Mouse (Mus musculus) limb, embryonic 15.5 days (tissue): ENCODE results near the gene Tgfb2. TPM values are rescaled to one million over a fixed set of nuclear protein-coding genes. Genes with fewer than 3 reads are reported as not detected.

Source experiments
- ATAC-seq: fragments of 200-750 bp; cut with Nextera tagmentation; 2 replicates; pipeline ENCODE4 v1.8.0; 2017; ENCODE audit warnings: low read depth, moderate TSS enrichment; ENCODE audit not compliant: insufficient number of reproducible peaks, low FRiP score, low TSS enrichment
- H3K27ac ChIP-seq: fragments of 300-500 bp; sonication (generic); 2 replicates; pipeline ENCODE4 v1.5.1; 2015; ENCODE audit warnings: moderate library complexity, mild to moderate bottlenecking, inconsistent platforms
- H3K27me3 ChIP-seq: fragments of 300-500 bp; sonication (generic); 2 replicates; pipeline ENCODE4 v1.6.1; 2015; ENCODE audit warnings: inconsistent platforms
- H3K36me3 ChIP-seq: fragments of 300-500 bp; sonication (generic); 2 replicates; pipeline ENCODE4 v1.6.1; 2015; ENCODE audit warnings: inconsistent platforms
- H3K4me1 ChIP-seq: fragments of 300-500 bp; sonication (generic); 2 replicates; pipeline ENCODE4 v1.6.1; 2015; ENCODE audit warnings: inconsistent platforms
- H3K4me2 ChIP-seq: fragments of 300-500 bp; sonication (generic); 2 replicates; pipeline ENCODE4 v1.6.1; 2015; ENCODE audit warnings: mild to moderate bottlenecking, inconsistent platforms
- H3K4me3 ChIP-seq: fragments of 300-500 bp; sonication (generic); 2 replicates; pipeline ENCODE4 v1.5.1; 2015; ENCODE audit warnings: mild to moderate bottlenecking, inconsistent platforms
- H3K9ac ChIP-seq: fragments of 300-500 bp; sonication (generic); 2 replicates; pipeline ENCODE4 v1.6.1; 2015; ENCODE audit warnings: inconsistent platforms
- H3K9me3 ChIP-seq: fragments of 300-500 bp; sonication (generic); 2 replicates; pipeline ENCODE4 v1.6.1; 2016; ENCODE audit warnings: inconsistent platforms
- WGBS: fragments of 180-500 bp; shearing (Covaris S2); methylation state at CpG from one replicate; pipeline ENCODE4 v1.1.7; 2015; 5-methylcytosine and 5-hydroxymethylcytosine counted together
- polyA plus RNA-seq: library from polyadenylated mRNA; unstranded; fragments of >200 nt; fragmentation: Nextera tagmentation; extraction: Ambion mirVana; gene quantifications from 2 replicates; pipeline ENCODE4 v1.2.1, GENCODE M21; 2015

Tgfb2 gene
- polyA plus RNA-seq, 1 experiment from 2014 or later: 75.6 TPM

GRCm38 (mm10) chr1:186719708-186720107, 13.9 kb upstream of the Tgfb2 start:
- no peak overlapping the region for H3K9ac ChIP-seq
- H3K27ac ChIP-seq: no peak overlapping the region
- H3K4me1 ChIP-seq: 0 out of 2 replicates have a peak, but pooled peaks cover 2% of the 10 kb centered on the region
- H3K36me3 ChIP-seq: peaks cover 30% of the 10 kb centered on the region
- ATAC-seq: no peak
- H3K27me3 ChIP-seq: no peaks in the 10 kb centered on the region
- H3K4me3 ChIP-seq: no peak overlapping the region
- WGBS: 92% methylated on average over 9 of the region's 9 CpGs
- no peak overlapping the region for H3K4me2 ChIP-seq
- no peaks in the 10 kb centered on the region for H3K9me3 ChIP-seq

DNA sequence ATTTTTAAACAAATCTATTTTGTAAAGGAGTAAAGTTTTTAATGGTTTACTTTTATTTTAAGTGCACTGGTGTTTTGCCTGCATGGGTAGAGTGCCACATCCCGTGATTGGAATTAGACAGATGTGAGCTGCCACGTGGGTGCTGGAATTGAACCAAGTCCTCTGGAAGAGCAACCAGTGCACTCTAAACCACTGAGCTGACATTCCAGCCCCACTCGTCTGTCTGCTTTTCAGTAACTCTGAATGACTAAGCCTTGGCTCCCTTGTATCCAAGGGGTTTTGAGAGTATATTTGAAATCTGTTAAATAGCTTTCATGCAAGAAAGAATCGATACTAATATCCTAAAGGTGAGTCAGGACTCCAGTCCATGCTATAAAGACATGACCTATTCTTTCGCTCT, 13.1 kb upstream of the Tgfb2 start:
- WGBS: 56% methylated on average over 5 of the region's 5 CpGs
- Histone ChIP-seq H3K9ac (no peak overlapping the region), H3K27ac (no peak overlapping the region), H3K27me3 (no peaks in the 10 kb centered on the region), H3K4me1 (0 out of 2 replicates have a peak, but pooled peaks cover 2% of the 10 kb centered on the region), H3K9me3 (no peaks in the 10 kb centered on the region), H3K36me3 (peaks cover 30% of the 10 kb centered on the region), H3K4me2 (no peak overlapping the region), H3K4me3 (no peak overlapping the region)
- ATAC-seq: no peak

- Histone ChIP-seq H3K9me3 (no peaks in the 10 kb centered on the region), H3K9ac (no peak overlapping the region), H3K4me2 (no peak overlapping the region), H3K4me1 (no peaks in the 10 kb centered on the region), H3K36me3 (peaks cover 20% of the 10 kb centered on the region; the same call in 1 of the 2 replicates), H3K27ac (no peak overlapping the region), H3K4me3 (no peak overlapping the region), H3K27me3 (no peaks in the 10 kb centered on the region)
- ATAC-seq: 0 out of 2 replicates have a peak, but pooled peaks have one; percentile 61
- WGBS: 78% methylated on average over 17 of the region's 17 CpGs
These were observed 9.4 kb upstream of the Tgfb2 start for GRCm38 (mm10) chr1:186714980-186715896.

DNA sequence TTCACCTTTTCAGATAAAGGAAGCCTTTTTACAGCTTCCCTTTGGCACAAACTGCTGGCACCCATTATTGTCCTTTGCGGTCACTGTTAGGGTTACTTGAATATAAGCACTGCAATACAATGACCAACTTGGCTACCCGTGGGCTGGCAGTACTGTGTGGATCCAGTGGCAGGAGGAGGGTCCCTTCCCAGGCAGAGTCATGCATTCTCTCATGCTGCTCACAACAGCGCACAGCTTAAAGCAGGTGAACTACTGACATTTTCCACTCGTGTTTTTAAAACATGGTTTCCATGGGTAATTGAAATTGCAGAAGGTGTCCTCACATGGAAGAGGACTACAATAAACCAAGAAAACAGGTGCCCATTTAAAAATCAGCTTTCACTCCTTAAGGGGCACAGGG, 8.4 kb upstream of the Tgfb2 start:
- Histone ChIP-seq H3K9me3 (no peaks in the 10 kb centered on the region), H3K27ac (no peak overlapping the region), H3K4me3 (no peak overlapping the region), H3K27me3 (no peaks in the 10 kb centered on the region), H3K4me2 (no peak overlapping the region), H3K4me1 (no peaks in the 10 kb centered on the region), H3K9ac (no peak overlapping the region), H3K36me3 (peaks cover 13% of the 10 kb centered on the region; the same call in 1 of the 2 replicates)
- ATAC-seq: no peak
- WGBS: 70% methylated on average over 4 of the region's 4 CpGs

DNA sequence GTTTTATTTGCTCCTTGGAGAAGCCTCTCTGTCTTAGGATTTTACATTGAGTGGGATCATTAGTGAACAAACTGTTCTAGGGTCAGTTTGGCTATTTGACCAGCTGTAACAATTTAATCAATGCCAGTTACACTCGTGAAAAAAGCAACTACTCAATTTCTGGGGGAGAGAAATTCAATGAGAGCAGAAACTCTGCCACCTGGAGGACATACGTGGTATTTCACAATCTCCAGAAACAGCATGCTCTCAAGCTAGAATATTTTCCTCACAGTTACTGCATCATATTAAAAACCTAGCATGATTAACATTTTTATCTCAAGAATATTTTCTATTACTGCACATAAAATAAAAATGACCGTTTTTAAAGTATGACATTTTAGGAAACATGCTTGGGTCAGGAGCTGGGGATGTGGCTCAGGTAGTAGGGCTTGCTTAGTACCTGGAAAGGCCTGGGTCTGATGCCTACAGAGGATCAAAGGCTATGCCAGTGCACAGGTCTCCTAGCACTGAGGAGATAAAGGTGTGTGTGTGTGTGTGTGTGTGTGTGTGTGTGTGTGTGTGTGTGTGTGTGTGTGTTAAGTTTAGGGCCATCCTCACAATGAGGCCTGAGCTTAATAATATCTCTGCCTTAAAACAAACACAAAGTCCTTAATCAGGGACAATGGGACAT, 7.1 kb upstream of the Tgfb2 start:
- no peak overlapping the region for H3K27ac ChIP-seq
- no peak for ATAC-seq
- no peak overlapping the region for H3K4me3 ChIP-seq
- no peaks in the 10 kb centered on the region for H3K4me1 ChIP-seq
- WGBS: under 1% methylated on average over 3 of the region's 3 CpGs
- H3K9me3 ChIP-seq: no peaks in the 10 kb centered on the region
- H3K9ac ChIP-seq: no peak overlapping the region
- peaks cover 9% of the 10 kb centered on the region; the same call in 1 of the 2 replicates for H3K36me3 ChIP-seq
- H3K27me3 ChIP-seq: no peaks in the 10 kb centered on the region
- H3K4me2 ChIP-seq: no peak overlapping the region

DNA sequence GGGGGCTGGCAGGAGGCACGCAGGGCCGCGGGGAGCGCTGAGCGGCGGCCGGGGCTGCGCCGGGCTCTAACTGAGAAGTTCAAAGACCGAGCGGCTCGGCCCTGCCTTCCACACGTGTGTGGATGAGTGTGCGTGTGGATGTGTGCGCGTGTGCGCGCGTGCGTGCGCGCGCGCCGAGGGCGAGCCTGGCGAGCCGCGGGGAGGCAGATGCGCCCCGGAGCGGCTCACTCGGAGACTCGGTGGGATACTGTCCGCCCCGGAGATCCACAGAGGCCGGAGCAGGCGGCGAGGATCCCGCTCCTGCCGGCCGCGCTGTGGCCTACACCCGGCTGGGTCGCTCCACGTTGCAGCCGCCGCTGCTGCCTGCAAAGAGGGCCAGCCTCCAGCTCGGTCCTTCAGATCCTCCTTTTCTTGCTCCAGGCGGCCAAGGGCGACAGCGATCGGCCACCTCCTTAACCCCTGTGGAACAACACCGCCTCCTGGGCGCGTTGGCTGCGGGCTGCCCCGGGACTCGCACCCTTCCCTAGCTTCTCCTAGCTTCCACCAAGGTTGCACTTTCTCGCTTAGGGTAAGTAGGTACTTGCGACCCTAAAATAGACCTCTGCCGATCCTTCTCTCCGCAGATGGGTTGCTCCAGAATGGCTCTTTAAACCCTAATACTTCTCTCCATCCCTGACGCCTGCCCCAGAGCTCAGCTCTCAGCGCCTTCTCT, 430 bp downstream of the Tgfb2 start:
- WGBS: under 1% methylated on average over 55 of the region's 65 CpGs
- peak; percentile 74 for ATAC-seq
- H3K4me3 ChIP-seq: peak overlapping the region; percentile 71
- H3K4me2 ChIP-seq: peak overlapping the region; percentile 88
- H3K4me1 ChIP-seq: peaks cover 22% of the 10 kb centered on the region
- peak overlapping the region; percentile 85 for H3K9ac ChIP-seq
- peak overlapping the region; percentile 97 for H3K27ac ChIP-seq
- H3K27me3 ChIP-seq: no peaks in the 10 kb centered on the region
- H3K36me3 ChIP-seq: no peaks in the 10 kb centered on the region
- H3K9me3 ChIP-seq: no peaks in the 10 kb centered on the region

DNA sequence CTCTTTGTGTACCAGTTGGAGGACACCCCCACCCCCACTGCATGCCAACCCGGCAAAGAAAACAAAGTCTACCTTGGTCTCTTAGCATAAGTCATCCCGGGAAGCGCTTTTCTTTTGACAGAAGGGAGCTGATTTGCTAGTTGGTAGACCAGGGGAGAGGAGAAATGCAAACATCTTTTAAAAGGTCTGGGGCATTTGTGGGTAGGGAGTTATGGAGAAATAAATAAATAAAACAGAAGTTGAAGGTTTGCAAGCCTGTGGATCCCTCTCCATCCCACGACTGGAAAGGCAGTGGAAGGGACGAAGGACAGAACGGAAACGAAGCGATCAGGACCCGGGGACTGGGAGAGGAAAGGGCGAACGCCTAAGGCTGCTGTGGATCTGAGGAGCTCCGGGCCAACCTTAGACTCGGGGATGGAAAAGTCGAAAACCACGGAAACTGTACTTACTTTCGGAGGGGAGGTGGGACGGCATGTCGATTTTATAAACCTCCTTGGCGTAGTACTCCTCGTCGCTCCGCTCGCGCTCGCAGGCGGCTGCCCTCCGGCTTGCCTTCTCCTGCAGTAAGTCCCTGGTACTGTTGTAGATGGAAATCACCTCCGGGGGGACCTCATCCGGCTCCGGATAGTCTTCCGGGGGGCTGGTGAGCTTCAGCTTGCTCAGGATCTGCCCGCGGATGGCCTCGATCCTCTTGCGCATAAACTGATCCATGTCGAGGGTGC, 1.6 kb downstream of the Tgfb2 start:
- Histone ChIP-seq H3K4me1 (peaks cover 26% of the 10 kb centered on the region), H3K4me2 (peak overlapping the region; percentile 88), H3K9me3 (no peaks in the 10 kb centered on the region), H3K9ac (peak overlapping the region; percentile 85), H3K27me3 (no peaks in the 10 kb centered on the region), H3K4me3 (peak overlapping the region; percentile 71), H3K27ac (peak overlapping the region; percentile 97), H3K36me3 (no peaks in the 10 kb centered on the region)
- WGBS: under 1% methylated on average over 36 of the region's 36 CpGs
- ATAC-seq: no peak

DNA sequence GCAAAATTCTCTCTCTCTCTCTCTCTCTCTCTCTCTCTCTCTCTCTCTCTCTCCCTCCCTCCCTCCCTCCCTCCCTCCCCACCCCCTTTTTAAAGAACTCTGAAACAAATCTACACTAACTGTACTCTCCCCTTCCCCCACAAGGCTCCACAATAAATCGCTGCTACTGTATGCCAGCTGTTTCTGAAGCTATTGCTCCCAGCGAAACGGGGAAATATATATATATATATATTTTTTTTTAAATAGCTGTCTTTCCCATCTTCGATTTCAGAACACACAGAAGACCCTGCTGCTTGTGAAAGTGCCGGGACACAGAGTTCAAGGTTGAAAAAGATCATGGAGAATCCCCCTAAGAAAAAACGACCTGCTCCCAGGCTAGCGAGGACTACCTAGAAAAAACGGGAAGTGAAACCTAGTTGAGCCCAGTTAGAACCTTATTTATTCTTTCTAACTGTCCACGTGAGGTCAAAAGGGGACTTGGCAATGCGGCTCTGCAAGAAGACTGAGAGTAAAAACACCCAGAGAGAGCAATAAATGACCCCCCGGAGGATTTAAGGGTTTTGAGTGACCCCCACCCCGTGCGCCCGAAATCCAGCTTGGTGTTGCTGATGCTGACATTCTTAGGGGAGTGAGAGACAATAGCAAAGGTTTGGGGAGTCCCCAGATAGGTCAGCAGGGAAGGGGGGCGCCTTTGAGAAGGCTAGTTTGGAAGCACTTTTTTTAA, 2.4 kb downstream of the Tgfb2 start:
- Histone ChIP-seq H3K4me2 (peak overlapping the region; percentile 88), H3K27ac (peak overlapping the region; percentile 97), H3K9ac (peak overlapping the region; percentile 85), H3K36me3 (peaks cover 2% of the 10 kb centered on the region; the same call in 1 of the 2 replicates), H3K4me3 (peak overlapping the region; percentile 71), H3K27me3 (no peaks in the 10 kb centered on the region), H3K9me3 (no peaks in the 10 kb centered on the region), H3K4me1 (peaks cover 30% of the 10 kb centered on the region)
- ATAC-seq: no peak
- WGBS: under 1% methylated on average over 15 of the region's 15 CpGs

- peak overlapping the region; percentile 97 for H3K27ac ChIP-seq
- peak; percentile 77 for ATAC-seq
- peak overlapping the region; percentile 88 for H3K4me2 ChIP-seq
- peak overlapping the region; percentile 34; the same call in 1 of the 2 replicates for H3K9ac ChIP-seq
- no peaks in the 10 kb centered on the region for H3K27me3 ChIP-seq
- H3K36me3 ChIP-seq: peaks cover 5% of the 10 kb centered on the region; the same call in 1 of the 2 replicates
- H3K9me3 ChIP-seq: no peaks in the 10 kb centered on the region
- H3K4me1 ChIP-seq: peaks cover 32% of the 10 kb centered on the region
- H3K4me3 ChIP-seq: peak overlapping the region; percentile 71
- WGBS: 5% methylated on average over 15 of the region's 15 CpGs
These were observed 3.2 kb downstream of the Tgfb2 start for GRCm38 (mm10) chr1:186702391-186703255.
